Mouse (Mus musculus) limb, embryonic 10.5 days (tissue): Measurements from ENCODE around the gene Csnk1g2. TPM values are rescaled to one million over a fixed set of nuclear protein-coding genes. Genes with fewer than 3 reads are reported as not detected.

ENCODE experiments used
- DNase-seq: peaks from one replicate; pipeline ENCODE4 v3.0.0-alpha.2; 2017; ENCODE audit warnings: low spot score
- H3K27ac ChIP-seq: fragments of 300-500 bp; sonication (generic); 2 replicates; pipeline ENCODE4 v1.5.1; 2016; ENCODE audit warnings: mild to moderate bottlenecking
- H3K27me3 ChIP-seq: fragments of 300-500 bp; sonication (generic); 2 replicates; pipeline ENCODE4 v1.6.1; 2016; ENCODE audit warnings: low read depth, mild to moderate bottlenecking; ENCODE audit not compliant: poor library complexity, severe bottlenecking
- H3K36me3 ChIP-seq: fragments of 300-500 bp; sonication (generic); 2 replicates; pipeline ENCODE4 v1.6.1; 2016; ENCODE audit warnings: mild to moderate bottlenecking, moderate library complexity
- H3K4me1 ChIP-seq: fragments of 300-500 bp; sonication (generic); 2 replicates; pipeline ENCODE4 v1.6.1; 2016
- H3K4me3 ChIP-seq: fragments of 300-500 bp; sonication (generic); 2 replicates; pipeline ENCODE4 v1.5.1; 2016; ENCODE audit warnings: mild to moderate bottlenecking, moderate library complexity
- H3K9me3 ChIP-seq: fragments of 300-500 bp; sonication (generic); replicated peaks from 2 replicates; pipeline ENCODE4 v1.6.1; 2016; ENCODE audit warnings: mild to moderate bottlenecking
- WGBS: fragments of 180-500 bp; shearing (Covaris S2); methylation state at CpG from one replicate; pipeline ENCODE4 v1.1.7; 2016; 5-methylcytosine and 5-hydroxymethylcytosine counted together
- polyA plus RNA-seq: library from polyadenylated mRNA; unstranded; fragments of >200 nt; fragmentation: Nextera tagmentation; extraction: Ambion mirVana; gene quantifications from 2 replicates; pipeline ENCODE4 v1.2.1, GENCODE M21; 2016

Csnk1g2 gene
- polyA plus RNA-seq, 1 experiment from 2014 or later: 255 TPM

- Histone ChIP-seq H3K27me3 (no peaks in the 10 kb centered on the region), H3K4me1 (peaks cover 52% of the 10 kb centered on the region), H3K4me3 (peak overlapping the region; percentile 4; the same call in 1 of the 2 replicates), H3K27ac (no peak overlapping the region), H3K36me3 (peaks cover 53% of the 10 kb centered on the region), H3K9me3 (no peaks in the 10 kb centered on the region)
- WGBS: 69% methylated on average over 4 of the region's 4 CpGs
- DNase-seq: no peak
Observed at GRCm38 (mm10) chr10:80665459-80665858, 42.8 kb downstream of the Csnk1g2 start.

DNA sequence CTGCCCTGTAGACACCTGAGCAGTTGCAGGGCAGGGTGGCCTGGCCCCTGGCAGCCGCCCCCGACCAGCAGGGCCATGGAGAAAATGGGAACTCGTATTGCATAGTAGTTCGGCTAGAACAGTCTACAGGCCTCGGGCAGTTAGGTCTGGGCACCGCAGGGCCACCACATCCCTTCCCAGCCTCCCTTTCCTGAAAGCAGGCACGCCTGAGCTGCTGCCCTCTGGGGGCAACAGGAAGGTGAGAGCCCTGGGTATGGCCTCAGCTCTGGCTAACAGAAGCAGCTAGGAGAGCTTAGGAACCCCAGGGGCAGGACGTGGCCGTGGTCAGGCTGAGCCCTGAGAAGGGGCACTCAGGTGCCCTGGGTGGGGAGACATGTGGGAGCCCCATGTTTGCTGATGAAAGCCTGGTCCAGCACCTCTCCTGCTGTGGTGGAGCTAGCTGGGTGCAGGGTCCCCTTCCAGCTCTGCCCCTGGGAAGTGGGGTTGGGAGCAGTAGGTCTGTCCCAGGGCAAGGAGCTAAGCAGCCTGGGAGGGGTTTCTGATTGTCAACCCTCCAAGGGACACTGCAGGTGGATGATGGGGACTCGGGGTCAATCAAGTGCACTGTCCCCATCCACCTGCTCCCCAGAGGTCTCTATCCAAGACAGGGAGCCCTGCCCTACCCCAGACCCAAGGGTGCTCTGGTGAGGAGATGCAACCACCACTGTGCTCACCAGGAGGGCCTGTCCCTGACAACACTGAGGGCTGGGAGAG, 43.5 kb downstream of the Csnk1g2 start:
- DNase-seq: no peak
- 78% methylated on average over 10 of the region's 10 CpGs for WGBS
- Histone ChIP-seq H3K36me3 (peaks cover 60% of the 10 kb centered on the region), H3K4me3 (peak overlapping the region; percentile 9; the same call in 1 of the 2 replicates), H3K4me1 (peaks cover 50% of the 10 kb centered on the region), H3K27me3 (no peaks in the 10 kb centered on the region), H3K9me3 (no peaks in the 10 kb centered on the region), H3K27ac (peak overlapping the region; percentile 27; the same call in 1 of the 2 replicates)

- DNase-seq: no peak
- Histone ChIP-seq H3K27ac (peak overlapping the region; percentile 27; the same call in 1 of the 2 replicates), H3K36me3 (peaks cover 67% of the 10 kb centered on the region), H3K9me3 (no peaks in the 10 kb centered on the region), H3K4me3 (no peak overlapping the region), H3K27me3 (no peaks in the 10 kb centered on the region), H3K4me1 (peaks cover 50% of the 10 kb centered on the region)
- 87% methylated on average over 19 of the region's 19 CpGs for WGBS
Observed at GRCm38 (mm10) chr10:80666837-80667412, 44.3 kb downstream of the Csnk1g2 start.

DNA sequence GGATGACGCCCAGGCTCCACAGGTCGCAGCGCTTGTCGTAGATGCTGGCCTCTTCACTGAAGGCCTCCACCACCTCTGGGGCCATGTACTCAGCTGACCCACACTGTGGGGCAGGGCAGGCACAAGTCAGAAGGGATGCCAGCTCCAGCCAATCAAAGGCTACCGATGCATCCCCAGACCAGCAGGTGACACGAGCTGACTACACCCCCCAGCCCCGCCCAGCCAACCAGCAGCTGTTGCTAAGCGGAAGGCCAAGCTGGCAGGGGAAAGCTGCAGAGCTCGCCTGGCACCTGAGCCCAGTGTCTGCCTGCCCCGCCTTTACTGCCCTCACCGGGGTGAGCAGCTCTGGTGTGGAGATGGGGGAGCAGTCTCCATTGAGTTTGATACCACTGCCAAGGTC, 46.0 kb downstream of the Csnk1g2 start:
- no peaks in the 10 kb centered on the region for H3K27me3 ChIP-seq
- H3K4me3 ChIP-seq: no peak overlapping the region
- no peaks in the 10 kb centered on the region for H3K9me3 ChIP-seq
- WGBS: 87% methylated on average over 11 of the region's 11 CpGs
- peaks cover 58% of the 10 kb centered on the region for H3K4me1 ChIP-seq
- H3K36me3 ChIP-seq: peaks cover 84% of the 10 kb centered on the region
- no peak for DNase-seq
- H3K27ac ChIP-seq: no peak overlapping the region

GRCm38 (mm10) chr10:80669018-80669417, 46.4 kb downstream of the Csnk1g2 start:
- H3K36me3 ChIP-seq: peaks cover 88% of the 10 kb centered on the region
- no peak overlapping the region for H3K4me3 ChIP-seq
- DNase-seq: no peak
- H3K27me3 ChIP-seq: no peaks in the 10 kb centered on the region
- peaks cover 58% of the 10 kb centered on the region for H3K4me1 ChIP-seq
- H3K9me3 ChIP-seq: no peaks in the 10 kb centered on the region
- H3K27ac ChIP-seq: no peak overlapping the region
- 93% methylated on average over 12 of the region's 12 CpGs for WGBS

DNA sequence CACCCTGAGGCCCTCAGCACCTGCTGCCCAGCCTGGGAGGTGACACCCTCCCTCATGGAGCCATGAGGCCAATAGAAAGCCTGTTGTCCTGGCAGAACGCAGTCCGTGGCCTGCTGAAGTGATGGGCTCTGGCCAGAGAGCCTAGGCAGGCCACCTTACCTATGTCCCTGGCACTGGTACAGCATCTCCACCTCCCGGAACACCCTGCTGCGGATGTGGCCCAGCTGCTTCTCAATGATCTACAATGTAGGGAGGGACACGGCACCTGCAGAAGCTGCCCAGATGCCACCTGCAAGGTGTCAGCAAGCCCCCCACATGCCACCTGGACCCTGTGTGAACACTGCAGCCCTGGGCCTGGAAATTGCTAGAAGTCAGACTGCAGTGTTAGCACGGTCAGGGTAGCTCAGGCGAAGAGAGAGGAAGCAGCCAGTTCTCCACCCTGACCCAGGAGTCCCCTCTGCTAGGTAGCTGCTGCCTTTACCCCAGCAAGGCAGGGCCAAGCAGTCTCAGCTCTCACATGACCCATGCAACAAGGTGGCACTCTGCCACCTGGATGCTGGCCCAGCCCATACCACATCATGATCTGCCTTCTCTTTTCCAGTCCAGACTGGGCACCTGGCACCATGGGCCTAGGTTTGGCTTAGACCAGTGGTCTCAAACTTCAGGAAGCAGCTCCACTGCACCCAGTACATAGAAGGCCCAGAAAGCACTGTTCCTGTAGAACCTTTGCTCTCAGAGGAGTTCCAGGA, 47.3 kb downstream of the Csnk1g2 start:
- Histone ChIP-seq H3K27ac (no peak overlapping the region), H3K9me3 (no peaks in the 10 kb centered on the region), H3K36me3 (peaks cover 95% of the 10 kb centered on the region), H3K4me3 (no peak overlapping the region), H3K4me1 (peaks cover 58% of the 10 kb centered on the region), H3K27me3 (no peaks in the 10 kb centered on the region)
- WGBS: 96% methylated on average over 7 of the region's 7 CpGs
- no peak for DNase-seq

GRCm38 (mm10) chr10:80670531-80670930, 47.9 kb downstream of the Csnk1g2 start:
- Histone ChIP-seq H3K27me3 (no peaks in the 10 kb centered on the region), H3K4me3 (no peak overlapping the region), H3K27ac (no peak overlapping the region), H3K36me3 (peaks cover 92% of the 10 kb centered on the region), H3K4me1 (peaks cover 58% of the 10 kb centered on the region), H3K9me3 (no peaks in the 10 kb centered on the region)
- 96% methylated on average over 2 of the region's 2 CpGs for WGBS
- no peak for DNase-seq

- peaks cover 84% of the 10 kb centered on the region for H3K36me3 ChIP-seq
- WGBS: 91% methylated on average over 4 of the region's 4 CpGs
- no peak for DNase-seq
- H3K9me3 ChIP-seq: no peaks in the 10 kb centered on the region
- no peaks in the 10 kb centered on the region for H3K27me3 ChIP-seq
- H3K27ac ChIP-seq: no peak overlapping the region
- H3K4me1 ChIP-seq: peaks cover 54% of the 10 kb centered on the region
- H3K4me3 ChIP-seq: no peak overlapping the region
Observed at GRCm38 (mm10) chr10:80671251-80671650, 48.6 kb downstream of the Csnk1g2 start.

- Histone ChIP-seq H3K9me3 (no peaks in the 10 kb centered on the region), H3K27ac (no peak overlapping the region), H3K4me1 (peaks cover 49% of the 10 kb centered on the region), H3K36me3 (peaks cover 76% of the 10 kb centered on the region), H3K4me3 (no peak overlapping the region), H3K27me3 (no peaks in the 10 kb centered on the region)
- 83% methylated on average over 11 of the region's 11 CpGs for WGBS
- DNase-seq: no peak
Observed at GRCm38 (mm10) chr10:80671936-80672690, 49.5 kb downstream of the Csnk1g2 start.

- Histone ChIP-seq H3K27me3 (no peaks in the 10 kb centered on the region), H3K36me3 (peaks cover 60% of the 10 kb centered on the region), H3K4me1 (peaks cover 59% of the 10 kb centered on the region), H3K4me3 (peak overlapping the region; percentile 99), H3K27ac (peak overlapping the region; percentile 93), H3K9me3 (no peaks in the 10 kb centered on the region)
- no peak for DNase-seq
- WGBS: 90% methylated on average over 3 of the region's 3 CpGs
Observed at GRCm38 (mm10) chr10:80673690-80674089, 51.1 kb downstream of the Csnk1g2 start.

DNA sequence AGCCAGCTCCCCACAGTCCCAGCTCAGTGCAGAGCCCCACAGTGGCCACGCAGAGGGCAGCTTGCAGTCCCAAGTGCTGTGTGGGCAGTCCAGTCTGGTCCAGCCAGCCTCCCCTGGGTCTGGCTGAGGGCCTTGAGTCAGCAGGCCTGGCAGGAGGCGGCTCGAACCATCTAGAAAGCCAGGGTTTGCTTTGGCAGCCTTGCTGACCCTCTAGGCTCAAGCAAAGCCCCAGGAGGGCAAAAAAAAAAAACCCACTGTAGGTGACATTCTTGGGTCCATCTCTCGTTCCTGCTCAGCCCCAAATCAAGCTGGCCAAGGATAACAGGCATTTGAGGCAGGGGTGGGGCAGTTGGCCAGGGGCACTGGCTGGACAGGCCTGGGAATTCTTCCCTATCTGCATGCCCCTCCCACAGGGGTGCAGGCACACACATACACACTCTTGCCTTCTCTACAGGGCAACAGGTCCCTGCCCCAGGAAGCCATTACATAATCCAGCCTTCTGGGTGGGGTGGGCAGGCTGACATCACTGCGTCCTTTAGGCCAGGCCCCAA, 51.6 kb downstream of the Csnk1g2 start:
- Histone ChIP-seq H3K4me3 (peak overlapping the region; percentile 99), H3K36me3 (peaks cover 54% of the 10 kb centered on the region), H3K27me3 (no peaks in the 10 kb centered on the region), H3K9me3 (no peaks in the 10 kb centered on the region), H3K27ac (peak overlapping the region; percentile 93), H3K4me1 (peaks cover 65% of the 10 kb centered on the region)
- DNase-seq: no peak
- 67% methylated on average over 5 of the region's 5 CpGs for WGBS

DNA sequence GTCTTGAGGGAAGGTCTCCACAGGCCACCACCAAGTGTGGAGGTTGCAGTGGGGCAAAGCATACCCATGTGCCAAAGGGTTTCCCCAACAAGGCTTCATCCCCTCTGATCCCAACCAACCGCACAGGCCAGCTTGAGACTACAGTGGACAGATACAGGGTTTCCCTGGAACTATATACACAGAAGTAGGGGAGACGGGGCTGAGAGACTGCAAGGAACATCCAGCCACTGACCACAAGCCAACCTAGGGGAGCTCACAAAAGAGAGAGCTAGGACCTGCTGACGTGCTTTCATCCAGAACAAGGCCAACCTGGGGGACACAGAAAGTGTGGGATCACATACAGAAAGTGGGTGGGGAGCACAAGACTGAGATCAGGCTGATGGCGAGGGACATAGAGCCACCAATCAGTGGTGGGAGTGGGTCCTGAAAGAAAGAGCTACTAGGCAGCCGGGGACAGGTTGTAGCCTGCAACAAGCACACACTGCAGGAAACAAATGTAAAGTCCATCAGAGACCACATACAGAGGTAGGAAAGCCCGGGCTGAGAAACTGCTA, 52.3 kb downstream of the Csnk1g2 start:
- no peak for DNase-seq
- Histone ChIP-seq H3K27me3 (no peaks in the 10 kb centered on the region), H3K4me1 (peaks cover 72% of the 10 kb centered on the region), H3K27ac (peak overlapping the region; percentile 93), H3K36me3 (peaks cover 48% of the 10 kb centered on the region), H3K4me3 (peak overlapping the region; percentile 99), H3K9me3 (no peaks in the 10 kb centered on the region)
- 34% methylated on average over 6 of the region's 6 CpGs for WGBS
